Mouse (Mus musculus): ENCODE results near the gene Kcnd2. TPM values are rescaled to one million over a fixed set of nuclear protein-coding genes. Genes with fewer than 3 reads are reported as not detected.

Gene Kcnd2
- total and polyA plus RNA-seq, 3 experiments = not detected

- TF ChIP-seq ZNF384 (IDR thresholded peaks at IDR 0.05; ENCODE audit: low read depth, low read length) (no peak), SIN3A (IDR thresholded peaks at IDR 0.05; ENCODE audit: low read length) (no peak), SMC3 (IDR thresholded peaks at IDR 0.05; ENCODE audit: low read depth, low read length) (no peak), UBTF (IDR thresholded peaks at IDR 0.05; ENCODE audit: low read depth, low read length) (no peak), PAX5 (IDR thresholded peaks at IDR 0.05; ENCODE audit: low read length) (no peak), JUN (IDR thresholded peaks at IDR 0.05; ENCODE audit: insufficient read depth, low read depth, low read length) (no peak), KAT2A (IDR thresholded peaks at IDR 0.05; ENCODE audit: insufficient replicate concordance, low read length) (no peak), ZMIZ1 (IDR thresholded peaks at IDR 0.05; ENCODE audit: low read depth, low read length) (no peak), MAFK (IDR thresholded peaks at IDR 0.05; ENCODE audit: insufficient replicate concordance, low read length) (no peak), ELF1 (IDR thresholded peaks at IDR 0.05; ENCODE audit: low read depth, low read length) (no peak), EP300 (IDR thresholded peaks at IDR 0.05; ENCODE audit: low read length) (no peak), CTCF (conservative IDR thresholded peaks at IDR 0.05 in 1 of 2, IDR thresholded peaks at IDR 0.05 in 1 of 2; ENCODE audit: low read depth in 2 of 2, low read length in 2 of 2) (no peak), ZKSCAN1 (IDR thresholded peaks at IDR 0.05; ENCODE audit: borderline replicate concordance, low read depth, low read length) (no peak), ETS1 (conservative IDR thresholded peaks at IDR 0.05; ENCODE audit: low read depth, low read length) (no peak), CHD1 (IDR thresholded peaks at IDR 0.05; ENCODE audit: low read depth, low read length) (no peak), MYC (IDR thresholded peaks at IDR 0.05; ENCODE audit: low read depth, low read length) (no peak), USF2 (conservative IDR thresholded peaks at IDR 0.05; ENCODE audit: low read depth, low read length) (no peak), TBP (conservative IDR thresholded peaks at IDR 0.05; ENCODE audit: low read depth, low read length) (no peak), HCFC1 (IDR thresholded peaks at IDR 0.05; ENCODE audit: low read depth, low read length) (no peak), POLR2AphosphoS2 (IDR thresholded peaks at IDR 0.05; ENCODE audit: low read depth, low read length) (no peak)
- no peak overlapping the region for H3K4me3 ChIP-seq (replicated peaks in 1 of 3; ENCODE audit: low read depth in 2 of 3, low read length in 2 of 3, poor library complexity in 1 of 3)
- no peaks in the 10 kb centered on the region for H3K36me3 ChIP-seq (replicated peaks in 1 of 2; ENCODE audit: control insufficient read depth in 1 of 2, insufficient read depth in 1 of 2, low read length in 1 of 2)
- no peaks in the 10 kb centered on the region for H3K27me3 ChIP-seq (replicated peaks)
- no peaks in the 10 kb centered on the region for H3K9me3 ChIP-seq (replicated peaks; ENCODE audit: low read length)
- H3K4me2 ChIP-seq (ENCODE audit: insufficient read depth, low read depth, poor library complexity, severe bottlenecking) = no peak overlapping the region
- in situ Hi-C loops (cut with MboI; ENCODE audit: low pct_ligation_motif_present, low pct_unique_long_range_greater_than_20kb, low sequenced_read_pairs) = no loop called here
- no peak overlapping the region for H3K27ac ChIP-seq (ENCODE audit: insufficient read depth, low read depth)
- no peak for DNase-seq (ENCODE audit: extremely low read depth)
- dilution Hi-C loops (cut with MboI; ENCODE audit: extremely low pct_ligation_motif_present, extremely low pct_unique_long_range_greater_than_20kb, low sequenced_read_pairs) = no loop called here
- H3K9ac ChIP-seq (ENCODE audit: insufficient read depth, low read depth) = no peak overlapping the region
- no peaks in the 10 kb centered on the region for H3K79me2 ChIP-seq (replicated peaks; ENCODE audit: control insufficient read depth, extremely low read depth, insufficient read depth, poor library complexity, severe bottlenecking)
- no peaks in the 10 kb centered on the region for H3K4me1 ChIP-seq (ENCODE audit: control insufficient read depth in 1 of 2, insufficient read depth in 2 of 2)
These were observed 394.2 kb downstream of the Kcnd2 start for GRCm38 (mm10) chr6:21609381-21610059.

GRCm38 (mm10) chr6:21629989-21630388 is 414.7 kb downstream of the Kcnd2 start:
- Histone ChIP-seq H3K4me3 (replicated peaks in 1 of 3; ENCODE audit: low read depth in 2 of 3, low read length in 2 of 3, poor library complexity in 1 of 3) (peak overlapping the region; percentile 15 to 45 (median 26)), H3K27me3 (replicated peaks) (no peaks in the 10 kb centered on the region), H3K79me2 (replicated peaks; ENCODE audit: control insufficient read depth, extremely low read depth, insufficient read depth, poor library complexity, severe bottlenecking) (no peaks in the 10 kb centered on the region), H3K9me3 (replicated peaks; ENCODE audit: low read length) (no peaks in the 10 kb centered on the region), H3K4me2 (ENCODE audit: insufficient read depth, low read depth, poor library complexity, severe bottlenecking) (peak overlapping the region; percentile 86), H3K27ac (ENCODE audit: insufficient read depth, low read depth) (peak overlapping the region; percentile 49; the same call in 1 of the 2 replicates), H3K36me3 (replicated peaks in 1 of 2; ENCODE audit: control insufficient read depth in 1 of 2, insufficient read depth in 1 of 2, low read length in 1 of 2) (no peaks in the 10 kb centered on the region), H3K9ac (ENCODE audit: insufficient read depth, low read depth) (no peak overlapping the region), H3K4me1 (ENCODE audit: control insufficient read depth in 1 of 2, insufficient read depth in 2 of 2) (peaks cover 0 to 10% of the 10 kb centered on the region in 2 experiments; a peak in 1 of 4 replicates)
- dilution Hi-C loops (cut with MboI; ENCODE audit: extremely low pct_ligation_motif_present, extremely low pct_unique_long_range_greater_than_20kb, low sequenced_read_pairs) (no loop called here), in situ Hi-C loops (cut with MboI; ENCODE audit: low pct_ligation_motif_present, low pct_unique_long_range_greater_than_20kb, low sequenced_read_pairs) (no loop called here)
- DNase-seq (ENCODE audit: extremely low read depth) = peak; percentile 30
- TF ChIP-seq RAD21 (IDR thresholded peaks at IDR 0.05; ENCODE audit: low read depth, low read length) (no peak), JUND (conservative IDR thresholded peaks at IDR 0.05; ENCODE audit: low read depth, low read length) (peak; percentile 64), UBTF (IDR thresholded peaks at IDR 0.05; ENCODE audit: low read depth, low read length) (no peak), MAFK (IDR thresholded peaks at IDR 0.05; ENCODE audit: insufficient replicate concordance, low read length) (no peak), KAT2A (IDR thresholded peaks at IDR 0.05; ENCODE audit: insufficient replicate concordance, low read length) (no peak), JUN (IDR thresholded peaks at IDR 0.05; ENCODE audit: insufficient read depth, low read depth, low read length) (peak; percentile 21; the same call in 1 of the 2 replicates), MYC (IDR thresholded peaks at IDR 0.05; ENCODE audit: low read depth, low read length) (no peak), TCF12 (IDR thresholded peaks at IDR 0.05; ENCODE audit: low read depth, low read length) (0 out of 2 replicates have a peak, but pooled peaks have one; percentile 27), USF1 (IDR thresholded peaks at IDR 0.05; ENCODE audit: low read depth, low read length) (no peak), CHD2 (IDR thresholded peaks at IDR 0.05; ENCODE audit: low read length) (no peak), ZC3H11A (IDR thresholded peaks at IDR 0.05; ENCODE audit: low read depth, low read length) (no peak), CHD1 (IDR thresholded peaks at IDR 0.05; ENCODE audit: low read depth, low read length) (no peak), IRF4 (IDR thresholded peaks at IDR 0.05; ENCODE audit: low read depth, low read length) (peak; percentile 84), ZNF384 (IDR thresholded peaks at IDR 0.05; ENCODE audit: low read depth, low read length) (no peak; the same call in 1 of the 2 replicates), HCFC1 (IDR thresholded peaks at IDR 0.05; ENCODE audit: low read depth, low read length) (no peak), NRF1 (IDR thresholded peaks at IDR 0.05; ENCODE audit: low read depth, low read length) (no peak), EP300 (IDR thresholded peaks at IDR 0.05; ENCODE audit: low read length) (peak; percentile 68), ZMIZ1 (IDR thresholded peaks at IDR 0.05; ENCODE audit: low read depth, low read length) (no peak), POLR2A (IDR thresholded peaks at IDR 0.05; ENCODE audit: low read depth, low read length) (no peak), ETS1 (conservative IDR thresholded peaks at IDR 0.05; ENCODE audit: low read depth, low read length) (peak; percentile 32; the same call in 1 of the 2 replicates)

Measured in CH12.LX (cell line).